Mouse (Mus musculus): Measurements from ENCODE around the gene Fsd2.
A peak's percentile ranks its signal among the peaks of the same experiment; 100 is the strongest.

Gene Fsd2

DNA sequence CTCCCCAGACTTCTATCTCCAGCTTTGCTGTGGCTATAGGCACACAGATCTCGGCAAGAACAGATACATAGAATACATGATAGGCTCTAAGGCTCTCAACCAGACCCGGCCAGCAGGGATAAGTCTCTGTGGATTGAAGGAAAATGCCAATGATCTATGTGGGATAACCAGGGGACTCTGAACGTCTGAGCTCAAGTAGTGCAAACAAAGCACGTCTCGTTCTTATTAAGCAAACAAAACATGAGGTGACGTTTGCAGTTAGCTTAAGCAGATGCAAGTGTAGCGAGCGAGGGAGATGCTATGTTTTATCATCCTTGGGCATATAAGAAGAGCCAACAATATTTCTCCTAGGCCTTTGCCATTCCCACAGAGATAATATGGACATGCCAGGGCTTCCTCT lies 23.8 kb downstream of the Fsd2 start:
- DNase-seq (ENCODE audit: low spot score in 2 of 2) = no peak

DNA sequence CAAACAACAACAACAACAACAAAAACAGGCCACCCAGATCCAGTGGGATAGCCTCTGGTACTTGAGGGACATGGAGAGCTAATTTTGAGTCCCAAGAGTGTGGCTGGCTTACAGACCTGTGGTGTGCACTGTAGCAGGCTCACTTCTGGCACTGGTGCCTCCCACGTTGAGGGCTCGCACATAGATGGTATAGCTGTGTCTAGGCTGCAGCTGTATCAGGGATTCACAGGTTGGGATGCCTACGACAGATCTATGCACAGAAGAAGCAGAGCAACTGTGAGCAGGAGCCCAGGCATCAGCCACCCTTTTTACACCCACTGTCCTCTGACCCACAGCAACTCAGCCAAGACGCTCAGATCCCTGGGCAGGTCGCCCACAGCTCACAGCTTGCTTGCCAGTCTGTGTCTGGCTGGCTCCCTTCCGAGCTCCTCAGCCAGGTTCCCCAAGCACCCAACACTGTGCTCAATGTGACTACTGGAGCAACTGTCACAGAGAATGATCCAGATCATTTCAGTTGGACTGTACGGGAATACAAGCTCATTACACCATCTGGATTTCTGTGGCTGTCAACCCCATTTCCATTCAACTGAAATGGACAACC lies 24.7 kb downstream of the Fsd2 start:
- no peak for DNase-seq (ENCODE audit: low spot score in 2 of 2)

DNA sequence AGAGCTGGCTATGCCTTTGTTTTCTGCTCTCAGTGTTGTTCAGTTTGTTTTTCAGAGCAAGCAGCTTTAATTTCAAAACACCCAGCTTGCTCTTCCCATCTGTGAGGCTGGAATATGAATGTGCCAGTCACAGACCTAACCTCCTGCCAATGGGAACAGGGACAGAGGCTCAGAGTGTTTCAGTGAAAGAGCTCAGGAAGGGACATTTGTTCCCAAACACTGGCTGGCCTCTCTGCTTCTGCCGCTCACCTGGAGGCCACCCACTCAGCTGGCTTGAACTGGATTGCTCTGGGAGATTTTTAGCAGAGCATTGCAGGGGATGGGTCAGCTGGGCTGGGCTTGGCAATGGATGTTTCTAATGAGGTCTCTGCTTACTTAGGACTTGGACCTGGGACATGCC lies 25.7 kb downstream of the Fsd2 start:
- DNase-seq (ENCODE audit: low spot score in 2 of 2) = no peak

DNA sequence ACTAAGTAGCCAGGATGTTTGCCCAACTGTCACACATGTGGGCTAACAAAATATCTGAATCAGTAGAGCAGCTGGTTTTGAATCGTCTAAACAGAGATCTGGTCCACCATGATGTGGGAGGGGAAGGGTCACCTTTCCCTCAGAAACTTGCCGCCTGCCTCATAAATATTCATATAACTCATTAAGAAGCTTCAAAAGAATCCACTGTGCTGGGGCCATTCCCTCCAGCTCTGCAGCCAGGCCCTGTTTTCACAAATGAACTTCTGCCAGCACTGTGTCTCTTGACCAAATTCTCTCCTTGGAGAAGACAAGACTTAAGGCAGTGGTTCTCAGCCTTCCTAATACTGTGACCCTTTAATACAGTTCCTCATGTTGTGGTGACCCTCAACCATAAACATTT lies 27.2 kb downstream of the Fsd2 start:
- no peak for DNase-seq (ENCODE audit: low spot score in 2 of 2)

DNA sequence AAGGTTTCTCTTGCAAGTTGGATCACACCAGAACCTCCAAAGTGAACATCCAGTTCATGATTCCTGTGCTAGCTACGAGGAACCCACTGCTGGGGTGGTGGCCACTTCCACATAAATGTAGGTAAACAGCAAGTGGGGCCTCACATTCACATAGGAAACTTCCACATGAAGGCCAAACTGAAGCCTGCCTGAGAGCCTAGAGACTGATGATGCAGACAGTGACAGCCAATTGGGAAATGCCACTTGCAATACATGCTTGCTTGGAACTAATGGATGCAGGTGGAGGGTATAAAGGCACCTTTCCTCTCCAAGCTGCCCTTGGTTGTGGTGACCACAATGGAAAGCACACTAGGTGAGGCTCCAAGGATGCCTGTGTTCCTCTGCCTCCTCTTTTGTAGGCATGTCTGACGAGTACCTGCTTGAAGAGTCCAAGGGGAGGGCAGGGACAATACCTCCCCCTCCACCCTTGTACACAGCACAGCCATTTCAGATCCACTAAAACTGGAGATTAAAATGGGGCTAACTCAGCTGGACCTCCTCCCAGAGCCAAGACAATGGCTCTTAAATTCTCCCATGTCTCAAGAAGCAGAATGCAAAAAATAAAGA lies 28.6 kb downstream of the Fsd2 start:
- DNase-seq (ENCODE audit: low spot score in 2 of 2) = no peak

DNA sequence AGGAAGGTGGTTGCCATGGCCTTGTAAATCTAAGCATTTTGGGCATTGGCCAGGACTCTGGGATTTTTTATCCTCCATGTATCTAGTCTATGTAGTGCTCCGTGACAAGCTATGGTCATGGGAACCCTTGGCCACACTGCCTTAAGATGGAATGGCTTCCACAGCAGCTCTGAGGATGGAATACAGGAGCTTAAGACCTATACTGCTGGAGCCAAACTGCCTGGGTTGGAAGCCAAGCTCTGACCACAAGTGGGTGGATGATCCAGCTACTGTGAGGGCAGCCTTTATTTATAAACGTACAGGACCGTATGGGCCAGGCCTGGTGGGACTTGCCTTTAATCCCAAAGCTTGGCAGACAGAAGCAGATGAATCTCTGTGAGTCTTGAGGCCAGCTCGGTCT lies 30.3 kb downstream of the Fsd2 start:
- DNase-seq (ENCODE audit: low spot score in 2 of 2) = no peak

DNA sequence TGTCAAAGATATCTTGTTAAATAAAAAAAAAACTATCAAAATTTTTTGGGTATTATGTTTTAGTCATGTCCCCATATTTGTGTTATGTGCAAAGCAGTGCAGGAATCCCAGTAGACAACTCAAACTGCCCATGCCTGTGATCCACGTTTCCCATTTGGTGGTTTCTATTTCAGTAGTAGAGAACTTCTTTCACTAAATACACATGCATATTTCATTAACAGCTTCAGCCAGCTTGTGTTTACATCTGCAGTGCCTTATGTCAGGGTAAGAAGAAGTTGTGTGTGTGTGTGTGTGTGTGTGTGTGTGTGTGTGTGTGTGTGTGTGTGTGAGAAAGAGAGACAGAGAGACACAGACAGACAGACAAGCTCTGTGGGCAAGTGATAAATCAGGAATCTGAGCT lies 35.3 kb downstream of the Fsd2 start:
- no peak for DNase-seq (ENCODE audit: low spot score in 2 of 2)

DNA sequence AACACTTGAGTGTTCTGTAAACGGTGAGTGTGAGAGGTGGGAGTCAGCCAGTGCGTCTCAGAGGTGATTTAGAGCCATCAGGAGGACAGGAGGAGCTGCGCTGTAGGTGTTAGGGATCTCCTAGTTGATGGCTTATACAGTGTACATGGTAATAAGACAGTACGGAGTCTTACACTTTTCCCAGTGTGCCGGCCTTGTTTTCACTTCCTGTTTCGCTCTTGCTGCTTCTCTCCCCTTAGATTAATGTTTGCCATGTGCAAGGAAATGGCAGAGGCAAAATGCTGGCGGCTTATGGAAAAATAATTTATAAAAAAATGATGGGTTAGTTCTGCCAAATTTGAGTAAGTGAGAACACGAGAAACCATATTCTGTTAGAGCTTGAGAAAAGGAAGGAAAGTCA lies 37.8 kb downstream of the Fsd2 start:
- DNase-seq (ENCODE audit: low spot score in 2 of 2) = no peak

DNA sequence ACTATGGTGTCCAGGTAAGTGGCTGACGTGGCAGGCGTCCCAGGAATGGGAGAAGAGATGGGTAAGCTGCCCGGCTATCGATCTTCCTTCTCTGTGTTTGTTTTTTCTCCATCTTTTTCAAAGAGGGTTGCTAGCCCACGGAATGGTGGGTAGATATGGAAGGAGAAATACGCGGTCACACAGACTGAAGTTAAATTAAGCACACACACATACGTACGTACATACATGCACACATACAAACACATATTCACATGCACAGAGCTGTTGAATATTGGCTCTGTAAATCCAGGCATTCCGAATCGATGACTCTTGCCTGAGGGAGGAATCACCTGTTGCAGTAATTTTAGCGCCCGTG lies 43.1 kb downstream of the Fsd2 start:
- DNase-seq (ENCODE audit: low spot score in 2 of 2) = no peak

DNA sequence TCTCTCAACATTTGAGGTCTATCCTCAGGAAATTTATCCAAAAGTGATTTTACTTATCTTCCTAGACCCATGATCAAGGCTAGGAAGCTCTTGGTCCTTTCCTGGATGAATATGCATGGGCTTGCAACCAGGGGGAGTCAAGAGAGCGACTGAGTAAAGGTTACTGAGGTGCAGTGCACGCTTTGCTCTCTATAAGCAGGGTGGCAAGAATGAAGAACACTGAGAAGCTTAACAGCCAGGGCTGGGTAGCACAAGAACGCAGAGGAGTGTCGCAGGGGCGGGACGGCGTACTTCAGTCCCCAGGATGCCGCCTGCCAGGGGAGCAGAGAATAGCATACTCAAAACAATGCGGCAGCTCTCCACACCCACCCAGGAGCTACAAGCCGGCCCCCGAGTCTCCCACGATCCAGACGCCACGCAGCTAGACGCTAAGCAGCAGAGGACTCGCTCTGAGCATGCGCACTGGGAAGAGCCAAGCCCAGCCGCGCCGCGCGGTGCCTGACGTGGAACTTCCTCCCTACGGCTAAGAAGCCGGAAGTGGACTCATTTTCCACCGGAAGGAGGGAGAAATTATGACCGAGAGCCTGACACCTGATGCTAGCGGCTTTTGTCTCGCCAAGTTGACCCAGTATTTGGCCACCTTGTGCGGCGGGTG lies 43.6 kb downstream of the Fsd2 start:
- DNase-seq (ENCODE audit: low spot score in 2 of 2) = peak; percentile 85 to 93

DNA sequence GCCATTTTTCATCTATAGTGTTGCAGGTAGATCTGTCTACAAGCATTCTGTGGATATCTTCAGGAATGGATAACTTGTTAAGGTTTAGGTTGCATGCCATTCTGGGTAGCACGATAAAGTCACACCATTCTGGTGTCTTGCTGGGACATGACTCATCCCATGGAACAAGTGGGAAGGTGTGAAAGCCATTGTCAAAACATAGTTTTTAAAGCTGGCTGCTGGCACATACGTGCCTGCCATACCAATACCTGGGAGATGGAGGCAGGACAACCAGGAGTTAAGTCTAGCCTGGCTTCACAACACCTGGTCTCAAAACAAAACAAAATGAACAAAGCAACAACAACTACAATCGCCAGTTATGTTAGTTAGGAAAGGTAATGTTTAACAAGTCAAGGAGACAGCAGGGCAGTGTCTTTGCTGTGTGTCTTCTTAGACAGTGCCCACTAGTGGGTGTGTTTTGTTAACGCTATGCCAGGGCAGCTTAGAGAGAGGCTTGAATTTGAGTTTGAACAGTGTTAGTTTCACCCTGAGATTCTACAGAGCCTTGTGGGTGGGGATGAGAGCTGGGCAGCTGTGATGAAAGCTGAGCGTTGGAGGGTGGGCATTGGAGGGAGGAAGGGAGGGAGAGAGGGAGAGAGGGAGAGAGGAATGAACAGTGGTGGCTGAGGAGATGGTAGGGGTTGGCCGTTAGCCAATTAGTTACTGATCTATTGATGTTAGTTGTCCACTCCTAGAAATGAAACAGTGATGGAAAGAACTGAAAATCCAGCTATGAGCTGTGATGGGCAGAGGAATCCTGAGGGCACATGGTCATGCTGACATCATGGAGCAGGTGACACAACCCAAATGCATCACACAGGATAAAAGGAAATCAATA lies 50.4 kb downstream of the Fsd2 start:
- no peak for DNase-seq (ENCODE audit: low spot score in 2 of 2)

DNA sequence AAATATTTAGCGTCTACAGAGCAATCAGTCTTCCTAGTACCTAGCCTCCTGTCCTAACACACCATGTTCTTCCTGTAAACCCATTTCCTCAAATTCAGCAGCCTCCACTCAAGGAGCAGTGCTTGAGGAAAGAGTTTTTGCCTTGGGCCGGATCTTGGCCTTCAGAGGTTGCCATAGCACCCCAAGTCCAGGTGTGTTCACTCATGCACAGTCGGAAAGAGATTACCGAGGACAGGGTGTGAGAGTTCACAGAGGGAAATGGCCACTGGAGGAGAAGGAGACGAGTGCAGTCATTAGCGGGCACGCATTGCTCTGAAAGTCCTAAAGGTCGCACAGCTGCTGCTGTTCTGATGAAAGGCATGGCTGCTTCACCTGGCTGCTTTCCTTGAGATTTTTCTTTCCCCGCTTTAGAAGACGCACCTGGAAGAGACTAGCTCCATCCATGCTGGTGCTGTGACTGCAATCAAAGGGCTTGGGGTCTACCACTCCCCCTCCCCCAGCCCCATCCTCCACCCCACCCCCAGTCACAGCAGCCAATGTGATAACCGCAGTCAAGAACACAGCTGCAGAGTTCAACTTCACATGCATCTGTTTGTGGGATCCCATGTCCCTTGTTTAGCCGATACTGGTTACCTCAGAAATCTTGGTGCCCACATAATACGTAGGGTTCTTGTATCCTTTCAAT lies 51.7 kb downstream of the Fsd2 start:
- DNase-seq (ENCODE audit: low spot score in 2 of 2) = no peak

DNA sequence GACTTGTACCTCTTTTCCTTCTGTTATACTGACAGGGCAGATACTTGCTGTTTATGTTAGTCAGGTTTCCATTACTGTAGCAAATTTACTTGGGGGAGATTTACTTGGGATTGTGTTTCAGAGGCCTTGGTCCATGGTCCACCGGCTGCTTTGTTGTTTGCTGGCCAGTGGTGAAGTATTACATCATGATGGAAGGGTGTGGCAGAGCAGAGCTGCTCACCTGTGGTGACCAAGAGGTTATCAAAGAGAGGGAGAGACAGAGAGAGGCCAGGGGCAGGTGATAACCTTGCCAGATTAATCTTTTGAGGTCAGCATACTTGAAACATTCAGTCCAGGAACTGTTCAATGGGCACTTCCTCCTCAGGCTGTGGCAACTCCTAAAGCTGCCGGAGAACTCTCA lies 65.7 kb downstream of the Fsd2 start:
- no peak for DNase-seq (ENCODE audit: low spot score in 2 of 2)

DNA sequence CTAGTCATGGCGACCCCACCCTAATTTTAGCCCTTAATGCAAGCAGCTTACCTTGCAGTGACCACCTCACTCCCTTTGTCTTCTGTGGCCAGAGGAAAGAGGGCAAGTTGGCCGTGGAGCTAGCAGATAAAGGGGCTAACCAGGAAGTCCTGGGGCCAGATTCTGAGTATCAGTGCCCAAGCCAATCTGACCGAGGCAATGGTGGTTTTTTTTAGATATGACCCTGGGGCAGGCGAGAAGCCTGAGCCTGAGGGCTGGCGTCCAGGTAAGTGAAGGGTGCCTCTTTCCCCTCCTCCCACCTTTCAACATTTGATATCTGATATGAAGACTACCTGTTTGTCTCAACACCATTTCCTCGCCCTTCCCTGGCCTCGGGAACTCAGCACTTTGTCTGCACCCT lies 68.6 kb downstream of the Fsd2 start, which contains the start of gene BC048679:
Gene BC048679, minus strand, starts transcription at position 101 of the 400 bp plus-strand sequence.
- no peak for DNase-seq (ENCODE audit: low spot score in 2 of 2)

DNA sequence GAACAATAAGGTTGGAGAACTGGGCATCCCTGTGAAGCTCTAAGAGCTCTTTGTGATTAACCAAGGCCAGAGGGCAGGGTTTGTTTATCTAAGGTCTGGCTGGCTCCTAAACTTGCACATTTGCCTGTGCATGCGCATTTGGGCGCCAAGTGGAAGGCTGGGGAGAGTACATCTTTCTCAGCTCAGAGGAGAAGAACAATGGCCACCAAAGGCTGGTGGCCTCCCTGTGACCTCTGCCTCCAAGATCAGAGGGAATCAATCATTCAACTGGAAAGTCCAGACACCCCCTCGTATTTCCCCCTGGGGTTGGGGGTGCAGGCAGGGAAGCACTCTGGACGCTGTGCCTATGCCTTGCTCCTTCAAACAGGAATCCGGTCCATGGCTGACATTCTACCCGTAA lies 69.6 kb downstream of the Fsd2 start:
- no peak for DNase-seq (ENCODE audit: low spot score in 2 of 2)

DNA sequence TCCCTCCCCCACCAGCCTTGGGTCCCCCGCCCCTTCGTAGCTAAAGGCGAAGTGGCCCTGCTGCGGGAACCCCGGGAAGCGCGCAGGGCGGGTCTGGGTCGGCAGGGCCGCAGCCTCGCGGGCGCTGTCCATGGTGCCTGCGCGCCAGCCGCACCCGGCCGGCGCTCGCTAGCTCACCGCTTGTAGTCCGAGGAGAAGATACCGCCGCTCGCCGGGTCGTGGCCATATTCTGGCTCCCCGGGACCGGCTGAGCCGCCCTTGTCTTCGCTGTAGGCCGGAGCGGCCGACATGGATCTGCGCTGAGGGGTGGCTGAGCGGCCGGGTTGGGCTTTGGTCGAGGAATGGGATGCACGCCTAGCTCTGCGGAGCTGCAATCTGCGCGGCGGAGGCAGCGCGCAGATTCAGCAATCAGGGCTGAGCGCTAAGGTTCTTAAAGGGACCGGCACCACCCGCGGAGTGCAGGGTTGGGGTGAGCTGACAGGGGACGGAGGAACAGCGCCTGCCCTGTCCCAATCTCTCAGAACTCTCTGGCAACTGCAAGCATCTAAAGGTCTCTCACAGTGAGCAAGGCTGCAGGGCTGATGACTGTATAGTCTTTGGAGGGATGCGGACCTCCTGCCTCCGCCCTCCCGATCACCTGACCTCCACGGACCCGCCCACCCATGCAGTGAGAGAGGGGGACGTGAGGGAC lies 73.3 kb downstream of the Fsd2 start, which contains the start of gene Ap3b2:
Gene Ap3b2, minus strand, starts transcription at position 595 of the 691 bp plus-strand sequence.
- peak; percentile 32 to 79 for DNase-seq (ENCODE audit: low spot score in 2 of 2)

DNA sequence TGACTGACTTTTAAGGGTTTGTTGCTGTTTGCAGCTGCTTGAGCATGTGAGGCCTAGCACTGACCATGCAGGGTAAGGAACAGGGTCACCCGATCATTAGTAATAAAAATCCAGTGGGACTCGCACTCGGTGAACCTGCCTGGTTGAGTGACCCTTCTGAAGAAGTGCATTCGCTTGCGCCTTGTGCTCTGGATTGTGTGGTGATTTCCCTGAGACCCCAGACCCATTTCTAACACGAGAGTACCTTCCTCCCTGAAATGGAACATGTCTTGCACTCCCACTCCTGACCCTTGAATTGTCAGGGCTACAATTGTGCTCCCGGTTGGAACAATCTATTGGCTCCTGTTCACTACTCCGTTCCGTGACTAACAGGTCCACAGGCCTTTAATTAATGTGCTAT lies 74.1 kb downstream of the Fsd2 start:
- no peak for DNase-seq (ENCODE audit: low spot score in 2 of 2)

DNA sequence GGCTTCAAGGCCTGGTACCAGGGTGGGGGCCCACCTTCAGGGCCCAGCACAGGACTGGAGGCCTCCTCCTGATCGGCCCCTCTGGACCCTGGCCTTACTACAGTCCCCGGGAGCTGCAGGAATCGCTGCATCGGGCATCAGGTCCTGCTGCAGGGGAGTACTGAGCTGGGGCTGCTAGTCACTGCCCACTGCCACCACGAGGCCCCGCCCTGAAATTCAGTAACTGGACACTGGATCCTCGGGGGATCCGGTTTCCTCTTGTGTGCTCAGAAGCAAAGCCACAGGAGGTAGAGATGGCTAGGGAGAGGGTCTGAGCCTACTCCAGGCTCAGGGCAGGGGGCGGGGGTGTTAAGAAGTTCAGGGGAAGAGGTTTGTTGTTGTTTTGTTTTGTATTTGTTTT lies 77.1 kb downstream of the Fsd2 start:
- no peak for DNase-seq (ENCODE audit: low spot score in 2 of 2)
